Mouse (Mus musculus) MEL-GATA-1-ER (cell line): ENCODE measurements around the gene Ccdc141.
"Not testable (repeated sequence)": the region's sequence is repeated elsewhere in the genome, so short reads cannot be mapped to it uniquely, and the experiment has no call there.

ENCODE experiments used
- DNase-seq: peaks from one replicate; pipeline ENCODE4 v3.0.0-alpha.2; 2012; ENCODE audit warnings: low read depth; ENCODE audit errors: extremely low read depth

The Ccdc141 gene

DNA sequence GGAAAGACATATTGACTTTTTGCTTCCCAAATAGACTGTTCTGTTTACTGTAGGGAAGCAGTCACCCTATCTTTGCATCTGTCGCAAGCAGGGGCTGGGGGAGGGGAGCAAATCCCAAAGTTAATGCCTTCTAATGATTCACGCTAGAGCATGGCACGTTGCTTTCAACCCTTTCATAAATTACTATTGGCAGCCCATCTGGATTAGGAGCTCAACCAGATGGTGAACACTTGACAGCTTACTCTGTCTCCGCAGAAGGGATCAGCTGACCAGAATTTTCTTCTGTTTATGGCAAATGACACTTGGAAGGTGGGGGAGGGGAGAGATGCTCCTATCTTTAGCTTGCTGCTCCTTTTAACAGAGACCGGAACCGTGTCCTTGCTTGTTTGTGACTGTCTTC, 105.1 kb downstream of the Ccdc141 start:
- DNase-seq = no peak

DNA sequence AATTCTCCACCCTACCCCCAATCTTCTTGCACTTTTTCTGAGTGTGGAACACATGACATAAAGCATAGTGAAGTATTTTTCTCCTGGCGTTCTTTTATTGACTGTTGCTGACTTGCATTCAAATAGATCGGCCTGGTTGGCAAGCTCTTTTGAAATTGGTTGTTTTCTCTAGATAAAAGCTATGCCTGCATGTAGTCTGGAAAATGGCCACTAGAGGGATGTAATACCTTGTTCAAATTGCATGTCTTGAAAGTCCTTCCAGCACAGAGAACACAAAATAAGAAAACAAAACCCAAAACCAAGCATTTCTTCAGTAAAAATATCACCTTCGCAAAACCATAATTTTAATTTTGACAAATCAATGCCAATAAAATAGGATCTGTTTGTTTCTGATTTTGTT, 108.6 kb downstream of the Ccdc141 start:
- peak; percentile 36 for DNase-seq

DNA sequence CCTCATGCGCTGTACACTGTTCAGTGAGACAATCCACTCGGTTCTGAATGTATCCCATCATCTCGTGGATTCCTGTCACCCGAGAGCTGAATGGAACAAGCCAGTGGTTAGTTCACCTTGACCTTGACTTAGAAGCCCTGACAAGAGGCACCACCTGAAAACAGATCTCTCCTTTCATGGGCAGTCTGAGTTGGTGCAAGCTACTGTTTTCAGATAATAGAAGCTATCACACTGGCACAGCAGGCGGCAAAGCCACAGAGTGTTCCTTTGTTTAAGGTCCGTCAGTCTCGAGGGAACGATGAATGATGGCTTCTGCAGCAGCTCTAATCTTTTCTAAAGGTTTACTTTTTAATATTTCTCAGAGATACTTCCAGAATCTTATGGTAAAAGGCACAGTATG, 110.8 kb downstream of the Ccdc141 start:
- no peak for DNase-seq

DNA sequence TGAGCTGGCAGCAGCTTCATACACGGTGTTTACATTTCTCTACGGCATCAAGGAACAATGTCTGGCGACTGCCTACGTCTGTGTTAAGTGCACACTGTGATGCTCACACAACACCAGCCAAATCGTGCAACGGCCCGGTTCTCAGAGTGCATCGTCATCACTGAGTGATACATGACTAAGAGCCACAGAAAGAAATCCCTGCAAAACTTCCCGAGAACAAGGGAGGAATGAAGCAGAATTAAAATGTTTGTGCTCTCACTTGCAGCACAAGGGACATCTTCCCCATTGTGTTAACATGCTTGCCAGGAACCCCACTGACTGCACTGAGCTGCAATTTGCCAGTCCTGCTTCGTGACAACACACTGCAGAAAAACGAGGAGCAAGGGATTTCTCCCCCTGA, 114.1 kb downstream of the Ccdc141 start:
- no peak for DNase-seq

DNA sequence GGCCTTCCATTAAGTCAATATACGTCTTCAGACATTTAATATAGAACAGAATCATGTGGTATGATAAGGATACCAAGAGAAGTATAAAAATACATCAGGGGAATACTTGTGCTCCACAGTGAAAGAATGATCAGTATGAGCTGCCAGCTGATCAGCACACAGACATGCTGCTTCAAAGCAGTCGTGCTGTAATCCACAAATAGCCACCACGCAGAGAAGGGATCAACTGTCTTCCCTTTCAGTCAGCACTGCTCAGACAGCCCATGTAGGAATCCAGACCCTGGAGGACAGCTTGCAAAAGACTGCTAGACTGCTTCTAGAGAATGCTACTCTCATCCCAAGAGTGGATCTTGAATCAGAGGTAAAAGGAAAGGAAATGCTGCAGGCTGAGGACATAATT, 127.5 kb downstream of the Ccdc141 start:
- no peak for DNase-seq

DNA sequence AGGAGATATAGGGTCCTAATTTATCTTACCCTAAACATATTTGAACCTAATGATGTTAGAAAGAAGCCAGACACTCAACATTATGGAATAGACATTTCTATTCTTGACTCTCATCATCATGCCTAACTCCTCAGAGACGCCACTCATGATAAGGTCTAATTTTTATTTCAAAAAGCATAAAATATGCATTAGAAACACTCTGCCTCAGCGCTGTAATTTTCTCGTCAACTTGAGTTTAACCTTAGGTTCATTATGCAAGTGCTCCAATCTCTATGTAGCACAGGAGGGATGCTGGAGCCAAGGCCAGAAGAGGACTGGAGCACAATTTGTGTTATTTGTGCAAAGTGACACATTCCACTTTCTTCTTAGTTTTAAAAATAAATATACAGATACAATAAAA, 130.8 kb downstream of the Ccdc141 start:
- DNase-seq = no peak

DNA sequence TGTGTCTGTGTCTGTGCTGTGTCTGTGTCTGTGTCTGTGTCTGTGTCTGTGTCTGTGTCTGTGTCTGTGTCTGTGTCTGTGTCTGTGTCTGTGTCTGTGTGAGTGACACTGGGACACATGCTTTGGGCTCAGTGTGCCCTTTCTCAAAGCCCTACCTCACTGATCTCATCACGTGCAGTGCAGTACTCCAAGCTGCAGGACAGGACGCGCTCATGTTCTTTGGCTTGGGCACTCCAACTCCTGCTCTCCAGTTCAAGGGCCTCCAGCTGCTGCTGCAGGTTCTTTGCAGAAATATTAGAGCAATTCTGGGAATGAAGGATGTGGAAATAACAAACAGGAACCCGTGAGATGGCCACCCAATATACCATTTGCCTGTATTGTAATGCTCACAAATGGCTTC, 131.2 kb downstream of the Ccdc141 start:
- no peak for DNase-seq

DNA sequence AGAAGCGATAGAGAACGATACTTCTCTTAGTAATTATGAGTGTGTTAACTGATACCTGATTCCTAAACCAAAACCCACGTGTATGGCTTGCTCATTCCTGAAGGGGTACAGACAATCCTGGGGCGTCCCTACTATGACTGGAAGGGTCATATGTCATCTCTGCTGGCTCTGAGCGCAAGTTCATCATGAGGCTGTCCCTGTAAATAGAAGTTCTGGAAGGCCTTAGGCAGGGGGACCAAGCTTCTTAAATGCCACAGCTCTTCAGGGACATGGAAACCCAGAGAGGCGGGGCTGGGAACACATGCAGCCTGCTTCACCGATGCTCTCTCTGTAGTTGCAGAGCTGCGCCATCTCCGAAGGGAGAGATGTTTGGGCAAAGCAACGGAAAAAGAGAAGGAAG, 133.2 kb downstream of the Ccdc141 start:
- no peak for DNase-seq

DNA sequence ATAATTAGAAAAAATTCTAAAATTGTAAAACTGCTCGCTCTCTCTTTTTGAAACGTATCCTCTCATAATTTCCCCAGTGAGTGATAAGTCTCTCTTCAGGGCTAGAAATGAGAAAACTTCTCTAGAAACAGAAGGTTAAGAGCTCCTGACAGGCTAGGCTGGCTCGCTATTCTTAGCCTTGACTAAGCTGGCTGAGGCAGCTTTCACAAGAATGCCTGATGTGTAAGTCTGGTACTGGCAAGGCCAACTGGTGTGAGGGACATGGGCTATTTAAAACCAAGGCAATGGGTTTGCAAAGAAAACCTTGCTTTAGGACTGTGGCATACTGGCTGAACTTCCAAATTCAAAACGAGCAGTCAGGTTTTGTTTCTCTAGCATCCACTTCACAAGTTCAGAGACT, 136.3 kb downstream of the Ccdc141 start:
- no peak for DNase-seq

GRCm38 (mm10) chr2:77033322-77034060, 136.9 kb downstream of the Ccdc141 start:
- DNase-seq = no peak

DNA sequence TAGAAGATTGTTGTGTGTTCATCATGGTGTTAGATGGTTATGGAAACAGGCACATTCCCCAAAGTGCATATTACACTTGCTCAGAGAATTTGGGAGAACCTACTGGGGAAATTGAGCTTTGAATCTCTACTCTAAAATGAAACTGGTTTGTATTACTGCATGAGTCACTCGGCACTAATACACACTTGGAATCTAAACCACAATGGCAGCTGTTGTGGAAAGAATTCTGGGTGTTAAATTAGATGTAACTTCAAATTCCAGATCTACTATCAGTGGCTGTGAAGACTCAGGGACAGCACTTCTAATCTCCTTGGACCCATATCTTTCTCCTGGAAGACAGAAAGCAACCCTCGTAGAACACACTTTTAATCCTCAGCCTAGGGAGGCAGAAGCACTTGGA, 149.8 kb downstream of the Ccdc141 start:
- DNase-seq = no peak

DNA sequence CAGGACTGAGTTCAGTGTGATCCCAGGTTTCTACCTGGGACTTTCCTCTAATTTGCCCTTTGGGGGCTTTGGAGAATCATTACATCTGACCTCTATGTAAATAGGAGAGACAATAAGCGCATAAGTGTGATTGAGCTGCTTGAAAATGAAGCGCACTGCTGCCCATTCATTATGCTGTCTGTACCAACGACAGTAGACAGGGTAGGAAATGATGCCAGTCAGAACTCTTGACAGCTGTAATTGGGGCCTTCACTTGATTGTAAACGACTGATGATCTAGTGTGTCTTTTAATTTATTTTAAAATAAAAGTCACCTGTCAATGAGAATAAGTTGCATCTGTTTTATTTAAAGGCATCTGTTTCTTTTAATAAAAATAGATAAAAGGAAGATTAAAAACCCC, 152.7 kb downstream of the Ccdc141 start:
- no peak for DNase-seq

DNA sequence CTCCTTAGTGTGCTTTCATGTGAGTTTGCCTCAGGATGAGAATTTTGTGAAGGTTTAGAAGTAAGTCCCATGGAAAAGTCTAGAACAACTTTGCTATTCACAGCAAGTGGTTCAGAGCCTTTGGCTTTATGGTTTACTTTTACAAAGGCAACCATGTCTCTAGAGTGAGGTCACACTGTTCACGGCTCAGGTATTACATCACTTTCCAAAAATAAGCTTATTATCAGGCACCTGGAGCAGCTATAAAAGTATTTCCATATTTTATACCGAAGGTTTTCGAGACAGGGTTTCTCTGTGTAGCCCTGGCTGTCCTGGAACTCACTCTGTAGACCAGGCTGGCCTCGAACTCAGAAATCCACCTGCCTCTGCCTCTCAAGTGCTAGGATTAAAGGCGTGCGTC, 157.0 kb downstream of the Ccdc141 start:
- not testable (repeated sequence) for DNase-seq

GRCm38 (mm10) chr2:77011981-77012380, 158.5 kb downstream of the Ccdc141 start:
- no peak for DNase-seq

GRCm38 (mm10) chr2:77007015-77007414, 163.4 kb downstream of the Ccdc141 start:
- DNase-seq = no peak

- no peak for DNase-seq
Measured at GRCm38 (mm10) chr2:77003148-77003547, 167.3 kb downstream of the Ccdc141 start.

DNA sequence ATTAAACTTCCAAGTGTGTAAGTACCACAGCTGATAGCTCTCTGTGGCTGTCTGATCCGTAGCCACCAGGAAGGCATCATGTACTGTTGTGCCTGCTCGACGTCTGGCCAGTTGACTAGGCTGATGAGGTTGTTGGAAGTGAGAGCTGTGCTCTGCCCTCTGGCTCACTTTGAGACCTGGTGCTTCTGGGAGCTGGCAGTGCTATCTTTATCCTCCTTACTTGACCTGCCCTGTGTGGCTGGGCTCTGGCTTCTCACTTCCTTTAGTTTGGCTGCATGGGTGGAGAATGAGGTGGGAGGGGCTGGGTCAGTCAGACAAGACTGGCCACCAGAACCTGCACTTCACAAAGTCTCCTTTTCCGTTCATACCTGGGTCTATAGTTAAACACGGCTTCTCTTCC, 172.1 kb downstream of the Ccdc141 start:
- DNase-seq = no peak

GRCm38 (mm10) chr2:76992493-76993201, 177.8 kb downstream of the Ccdc141 start:
- DNase-seq = no peak

GRCm38 (mm10) chr2:76987317-76987716, 183.1 kb downstream of the Ccdc141 start:
- no peak for DNase-seq

- DNase-seq = no peak
Measured at GRCm38 (mm10) chr2:76984384-76984783, 186.1 kb downstream of the Ccdc141 start.

- DNase-seq = no peak
Measured at GRCm38 (mm10) chr2:76983601-76984000, 186.8 kb downstream of the Ccdc141 start.

DNA sequence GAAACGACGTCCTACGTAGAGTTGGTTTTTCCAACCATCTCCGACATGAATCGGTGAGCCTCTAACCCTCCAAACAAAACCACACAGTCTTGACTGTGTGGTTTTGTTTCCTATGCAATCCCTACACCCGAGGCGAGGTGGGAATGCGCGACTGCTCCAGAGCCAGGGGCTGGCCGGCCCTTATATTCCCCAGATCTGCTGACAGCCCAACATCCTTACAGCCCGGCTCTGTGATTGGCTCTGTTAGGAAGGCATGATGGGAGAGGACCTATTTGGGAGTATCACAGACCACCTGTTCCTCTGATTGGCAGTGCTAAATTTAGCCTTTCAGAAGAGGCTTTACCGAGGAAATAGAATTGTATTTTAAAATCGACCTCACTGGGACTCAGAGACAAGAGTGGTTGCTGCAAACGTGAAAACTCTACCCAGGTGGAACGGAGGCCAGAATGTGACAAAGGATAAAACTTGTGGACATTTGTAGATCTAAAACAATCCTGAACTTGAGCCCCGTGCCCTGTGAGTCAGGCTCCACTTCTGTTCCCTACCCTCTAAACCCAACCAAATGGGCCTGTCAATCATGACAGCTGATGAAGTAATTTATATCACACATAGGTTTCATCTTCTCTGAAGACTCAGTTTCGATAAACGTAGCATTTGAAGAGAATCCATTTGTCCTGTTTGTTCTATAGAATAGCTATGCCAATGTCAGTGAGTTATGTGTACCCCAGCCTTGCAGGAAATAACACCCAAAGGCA, 187.9 kb downstream of the Ccdc141 start, which contains the start of gene Ttn:
Ttn (minus strand) TSS at position 157 of the 755 bp plus-strand sequence.
- no peak for DNase-seq
